Comparison of ENCODE assay signal across 15 mouse cellular contexts in the genomic region with DNA sequence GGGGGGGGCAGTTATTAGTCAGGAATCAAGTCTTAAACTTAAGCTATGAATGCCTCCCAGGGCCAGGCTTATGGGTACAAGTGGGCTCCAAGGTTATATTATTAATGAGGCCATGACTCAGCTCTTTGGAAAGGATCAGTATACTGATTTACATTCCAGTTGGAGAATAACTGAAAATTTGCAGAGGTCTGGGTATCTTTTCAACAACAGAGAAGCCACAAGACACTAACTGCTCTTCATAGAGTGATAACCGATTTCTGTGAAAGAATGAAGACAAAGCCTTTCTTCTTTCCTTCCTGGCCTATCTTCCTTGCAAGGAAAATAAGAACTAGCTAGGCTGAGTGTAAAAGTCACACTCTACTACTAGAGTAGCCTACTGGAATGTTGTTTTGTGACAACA.
DNase-seq lines count a peak whose midpoint lies in the region; ATAC-seq lines count a peak whose summit lies in the region.
"Had no signal": no experiment of that assay in that cellular context is flagged by ENCODE, and none has a peak within 500 bp of the region (broad histone marks: within the 10 kb centered on the region; RNA-seq: fewer than 3 reads in every experiment).

No protein-coding gene starts in this region.

- peaks cover 35% of the 10 kb centered on the region for H3K27me3 ChIP-seq in forebrain, embryonic 10.5 days (ENCODE audit: poor library complexity, severe bottlenecking)
- H3K27me3 ChIP-seq in forebrain, embryonic 13.5 days = peaks cover 14% of the 10 kb centered on the region; the same call in 1 of the 2 replicates
- H3K27me3 ChIP-seq in lung, embryonic 16.5 days (ENCODE audit: control insufficient read depth, insufficient read depth, low read depth, low read length) = no peaks in the 10 kb centered on the region
- H3K27me3 ChIP-seq in limb, embryonic 15.5 days = no peaks in the 10 kb centered on the region
- no peaks in the 10 kb centered on the region for H3K27me3 ChIP-seq in stomach, embryonic 16.5 days (ENCODE audit: control insufficient read depth, insufficient read depth, low read length)

- H3K9me3 ChIP-seq in forebrain, embryonic 10.5 days = no peaks in the 10 kb centered on the region
- no peaks in the 10 kb centered on the region for H3K9me3 ChIP-seq in forebrain, embryonic 13.5 days (replicated peaks)
- no peaks in the 10 kb centered on the region for H3K9me3 ChIP-seq in lung, embryonic 16.5 days (ENCODE audit: control insufficient read depth, low read length)
- H3K9me3 ChIP-seq in limb, embryonic 15.5 days = no peaks in the 10 kb centered on the region
- no peaks in the 10 kb centered on the region for H3K9me3 ChIP-seq in stomach, embryonic 16.5 days (replicated peaks; ENCODE audit: control insufficient read depth, low read length)
- H3K9me3 ChIP-seq: hindbrain, embryonic 10.5 days; midbrain, embryonic 13.5 days had no signal

- no peak for DNase-seq in forebrain, embryonic 10.5 days (ENCODE audit: extremely low spot score, low spot score)
- no peak for DNase-seq in lung, postnatal 25 days (ENCODE audit: low spot score)
- no peak for DNase-seq in urinary bladder, postnatal 4 days (ENCODE audit: low spot score in 2 of 2)
- DNase-seq in spleen, adult 18-20 months = no peak
- DNase-seq: adrenal gland, postnatal 25 days; cerebellum, postnatal 36 days; gastrocnemius, postnatal 25 days; kidney, adult 18-20 months had no signal

- H3K4me1 ChIP-seq in forebrain, embryonic 10.5 days = peaks cover 44% of the 10 kb centered on the region
- peaks cover 25% of the 10 kb centered on the region for H3K4me1 ChIP-seq in forebrain, embryonic 13.5 days
- peaks cover 60% of the 10 kb centered on the region for H3K4me1 ChIP-seq in lung, embryonic 16.5 days (replicated peaks; ENCODE audit: control insufficient read depth, insufficient read depth, low read length)
- H3K4me1 ChIP-seq in limb, embryonic 15.5 days = peaks cover 53% of the 10 kb centered on the region
- H3K4me1 ChIP-seq in stomach, embryonic 16.5 days (ENCODE audit: control insufficient read depth, insufficient read depth, low read length) = peaks cover 45% of the 10 kb centered on the region

- no peak overlapping the region for H3K4me2 ChIP-seq in forebrain, embryonic 13.5 days
- no peak overlapping the region for H3K4me2 ChIP-seq in lung, embryonic 16.5 days (ENCODE audit: low read depth, low read length)
- H3K4me2 ChIP-seq in limb, embryonic 15.5 days = no peak overlapping the region
- no peak overlapping the region for H3K4me2 ChIP-seq in stomach, embryonic 16.5 days (ENCODE audit: low read depth, low read length)
- H3K4me2 ChIP-seq: midbrain, embryonic 13.5 days had no signal

- H3K36me3 ChIP-seq in forebrain, embryonic 10.5 days (replicated peaks) = no peaks in the 10 kb centered on the region
- no peaks in the 10 kb centered on the region for H3K36me3 ChIP-seq in forebrain, embryonic 13.5 days (ENCODE audit: poor library complexity, severe bottlenecking)
- no peaks in the 10 kb centered on the region for H3K36me3 ChIP-seq in lung, embryonic 16.5 days (ENCODE audit: control insufficient read depth, insufficient read depth, low read length)
- H3K36me3 ChIP-seq in limb, embryonic 15.5 days = no peaks in the 10 kb centered on the region
- H3K36me3 ChIP-seq in stomach, embryonic 16.5 days (ENCODE audit: control insufficient read depth, insufficient read depth, low read length) = no peaks in the 10 kb centered on the region
- H3K36me3 ChIP-seq: hindbrain, embryonic 10.5 days; midbrain, embryonic 13.5 days had no signal

- WGBS in forebrain, embryonic 10.5 days = 91% methylated on average over 1 of the region's 1 CpGs
- WGBS in forebrain, embryonic 13.5 days = 86% methylated on average over 1 of the region's 1 CpGs
- 50% methylated on average over 1 of the region's 1 CpGs for WGBS in lung, embryonic 16.5 days
- 86% methylated on average over 1 of the region's 1 CpGs for WGBS in limb, embryonic 15.5 days
- 54% methylated on average over 1 of the region's 1 CpGs for WGBS in stomach, embryonic 16.5 days

- H3K27ac ChIP-seq in forebrain, embryonic 10.5 days = 0 out of 2 replicates have a peak overlapping the region, but pooled peaks have one; percentile 1
- no peak overlapping the region for H3K27ac ChIP-seq in forebrain, embryonic 13.5 days
- H3K27ac ChIP-seq in lung, embryonic 16.5 days (ENCODE audit: low read length) = peak overlapping the region; percentile 99
- H3K27ac ChIP-seq in limb, embryonic 15.5 days = peak overlapping the region; percentile 95
- H3K27ac ChIP-seq in stomach, embryonic 16.5 days (ENCODE audit: low read length) = peak overlapping the region; percentile 94
- H3K27ac ChIP-seq: midbrain, embryonic 13.5 days had no signal

- H3K9ac ChIP-seq in forebrain, embryonic 13.5 days = no peak overlapping the region
- no peak overlapping the region for H3K9ac ChIP-seq in lung, embryonic 16.5 days (ENCODE audit: low read length)
- H3K9ac ChIP-seq in limb, embryonic 15.5 days = no peak overlapping the region
- no peak overlapping the region for H3K9ac ChIP-seq in stomach, embryonic 16.5 days (ENCODE audit: low read length)
- H3K9ac ChIP-seq: midbrain, embryonic 13.5 days had no signal

- H3K4me3 ChIP-seq in forebrain, embryonic 10.5 days = no peak overlapping the region
- no peak overlapping the region for H3K4me3 ChIP-seq in forebrain, embryonic 13.5 days
- H3K4me3 ChIP-seq in lung, embryonic 16.5 days (ENCODE audit: low read length) = no peak overlapping the region
- H3K4me3 ChIP-seq in limb, embryonic 15.5 days = no peak overlapping the region
- no peak overlapping the region for H3K4me3 ChIP-seq in stomach, embryonic 16.5 days (replicated peaks; ENCODE audit: low read length)
- H3K4me3 ChIP-seq: erythroblast, embryonic 14.5 days; hindbrain, embryonic 10.5 days; midbrain, embryonic 13.5 days had no signal

- no peak for ATAC-seq in forebrain, embryonic 13.5 days
- ATAC-seq in lung, embryonic 16.5 days (ENCODE audit: low read depth) = no peak
- no peak for ATAC-seq in limb, embryonic 15.5 days (ENCODE audit: insufficient number of reproducible peaks, low FRiP score, low TSS enrichment, low read depth)
- ATAC-seq in stomach, embryonic 16.5 days (ENCODE audit: insufficient read depth, low FRiP score) = no peak
- ATAC-seq: midbrain, embryonic 13.5 days had no signal
